Mouse (Mus musculus): ENCODE measurements around the gene Cldn7. TPM values are rescaled to one million over a fixed set of nuclear protein-coding genes. Genes with fewer than 3 reads are reported as not detected.

The Cldn7 gene
- polyA plus RNA-seq, 1 experiment from 2014 or later = 0.32 TPM

DNA sequence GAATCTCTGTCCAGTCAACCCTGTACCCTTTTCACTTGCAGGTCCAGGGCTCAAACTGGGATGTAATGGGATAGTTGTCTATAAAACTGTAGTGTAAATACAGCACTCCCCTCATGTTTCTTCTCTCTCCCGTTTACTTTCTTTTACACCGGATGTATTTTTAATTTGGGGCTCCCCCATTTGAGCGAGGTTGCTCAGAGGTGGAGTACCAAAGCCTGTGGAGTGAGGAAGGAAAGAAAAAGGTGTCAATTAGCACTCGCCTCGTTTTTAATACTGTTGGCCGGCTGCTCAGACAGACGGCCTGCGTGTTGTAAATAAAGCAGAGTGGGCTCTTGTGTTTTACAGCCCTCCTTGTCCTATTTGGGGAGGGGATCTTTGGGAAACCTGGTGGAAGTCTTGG lies 35.1 kb downstream of the Cldn7 start:
- Histone ChIP-seq H3K9me3 (ENCODE audit: control insufficient read depth, low read length) (no peaks in the 10 kb centered on the region), H3K27me3 (ENCODE audit: control insufficient read depth, insufficient read depth, low read length) (no peaks in the 10 kb centered on the region), H3K4me2 (replicated peaks) (no peak overlapping the region), H3K4me1 (replicated peaks; ENCODE audit: control insufficient read depth, insufficient read depth, low read length) (peaks cover 37% of the 10 kb centered on the region), H3K4me3 (replicated peaks; ENCODE audit: low read length) (peak overlapping the region; percentile 78; the same call in 1 of the 2 replicates), H3K36me3 (replicated peaks; ENCODE audit: control insufficient read depth, insufficient read depth) (peaks cover 26% of the 10 kb centered on the region), H3K27ac (0 out of 2 replicates have a peak overlapping the region, but pooled peaks have one; percentile 16), H3K9ac (no peak overlapping the region)
- ATAC-seq (ENCODE audit: low FRiP score) (no peak), DNase-seq (ENCODE audit: low spot score) (no peak)
- 89% methylated on average over 8 of the region's 8 CpGs for WGBS

DNA sequence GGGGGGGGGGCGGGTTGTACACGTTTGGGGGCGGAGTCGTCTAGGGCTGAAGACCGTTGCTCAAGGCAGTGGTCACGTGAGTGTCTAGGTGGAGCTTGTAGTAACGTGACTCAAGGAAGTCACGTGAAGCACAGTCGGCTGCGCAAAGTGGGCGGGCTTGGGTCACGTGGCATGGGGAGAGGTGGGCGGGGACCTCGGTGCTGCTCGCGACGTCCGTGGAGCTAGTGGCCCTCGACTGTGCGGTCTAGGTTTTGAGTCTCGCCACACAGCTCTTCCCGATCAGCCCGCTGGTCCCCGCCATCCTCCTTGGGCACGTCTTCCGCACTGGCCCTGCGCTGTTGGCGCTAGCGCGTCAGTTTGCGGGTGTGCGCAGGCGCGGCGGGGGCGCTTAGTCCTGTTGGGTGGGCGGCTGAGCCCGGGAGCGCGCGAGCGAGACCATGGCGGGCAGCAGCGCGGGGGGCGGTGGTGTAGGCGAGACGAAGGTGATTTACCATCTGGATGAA lies 35.9 kb downstream of the Cldn7 start, which contains the start of gene Dvl2:
Dvl2 (plus strand) TSS at position 200 of the 503 bp plus-strand sequence.
- H3K4me1 ChIP-seq (replicated peaks; ENCODE audit: control insufficient read depth, insufficient read depth, low read length) = peaks cover 37% of the 10 kb centered on the region
- under 1% methylated on average over 48 of the region's 48 CpGs for WGBS
- peak; percentile 58 for ATAC-seq (ENCODE audit: low FRiP score)

DNA sequence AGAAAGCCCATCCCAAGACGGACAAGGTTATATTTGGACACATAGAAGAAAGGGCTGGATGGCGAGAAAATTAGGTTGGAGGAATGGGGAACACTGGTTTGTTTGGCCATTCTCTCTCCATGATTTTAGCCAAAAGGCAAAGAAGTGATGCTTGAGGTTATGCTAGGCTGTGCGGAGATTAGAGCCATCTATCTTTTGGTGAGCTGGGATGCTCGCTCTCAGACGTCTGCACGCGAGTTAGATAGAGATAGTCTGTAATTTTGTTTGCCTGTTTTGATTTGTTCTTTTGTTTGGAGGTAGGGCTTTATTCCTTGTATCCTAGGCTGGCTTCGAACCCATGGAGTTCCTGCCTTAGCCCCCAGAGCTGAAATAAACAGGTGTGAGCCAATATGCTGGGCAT lies 36.6 kb downstream of the Cldn7 start:
- Histone ChIP-seq H3K4me2 (replicated peaks) (peak overlapping the region; percentile 84), H3K9me3 (ENCODE audit: control insufficient read depth, low read length) (no peaks in the 10 kb centered on the region), H3K4me3 (replicated peaks; ENCODE audit: low read length) (peak overlapping the region; percentile 78), H3K27me3 (ENCODE audit: control insufficient read depth, insufficient read depth, low read length) (no peaks in the 10 kb centered on the region), H3K9ac (peak overlapping the region; percentile 87), H3K4me1 (replicated peaks; ENCODE audit: control insufficient read depth, insufficient read depth, low read length) (peaks cover 37% of the 10 kb centered on the region), H3K36me3 (replicated peaks; ENCODE audit: control insufficient read depth, insufficient read depth) (peaks cover 39% of the 10 kb centered on the region), H3K27ac (peak overlapping the region; percentile 97)
- no peak for DNase-seq (ENCODE audit: low spot score)
- ATAC-seq (ENCODE audit: low FRiP score) = no peak
- WGBS = 15% methylated on average over 8 of the region's 8 CpGs

More for the DNA sequence above, 35.9 kb downstream of the Cldn7 start, which contains the start of gene Dvl2:
- Histone ChIP-seq H3K9me3 (ENCODE audit: control insufficient read depth, low read length) (no peaks in the 10 kb centered on the region), H3K4me3 (replicated peaks; ENCODE audit: low read length) (peak within 1 kb of the TSS; percentile 78), H3K36me3 (replicated peaks; ENCODE audit: control insufficient read depth, insufficient read depth) (peaks cover 32% of the 10 kb centered on the region), H3K27ac (peak within 1 kb of the TSS; percentile 97), H3K9ac (peak within 1 kb of the TSS; percentile 87), H3K27me3 (ENCODE audit: control insufficient read depth, insufficient read depth, low read length) (no peaks in the 10 kb centered on the region), H3K4me2 (replicated peaks) (peak within 1 kb of the TSS; percentile 84)
- DNase-seq (ENCODE audit: low spot score) = peak; percentile 91

DNA sequence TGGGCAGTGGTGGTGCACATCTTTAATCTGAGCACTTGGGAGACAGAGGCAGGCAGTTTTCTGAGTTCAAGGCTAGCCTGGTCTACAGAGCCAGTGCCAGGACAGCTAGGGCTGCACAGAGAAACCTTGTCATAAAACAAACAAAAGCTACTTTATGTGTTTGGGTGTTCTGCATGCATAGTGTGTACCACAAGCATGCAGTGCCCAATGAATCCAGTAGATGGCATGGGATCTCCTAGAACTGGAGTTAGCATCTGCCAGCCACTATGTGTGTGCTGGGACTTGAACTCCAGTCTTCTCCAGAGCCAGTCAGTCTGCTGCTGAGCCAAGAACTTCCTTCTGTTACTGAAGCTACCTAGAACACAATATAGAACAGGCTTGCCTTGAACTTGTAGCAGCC lies 37.3 kb downstream of the Cldn7 start:
- ATAC-seq (ENCODE audit: low FRiP score) (no peak), DNase-seq (ENCODE audit: low spot score) (no peak)
- Histone ChIP-seq H3K9ac (0 out of 2 replicates have a peak overlapping the region, but pooled peaks have one; percentile 87), H3K36me3 (replicated peaks; ENCODE audit: control insufficient read depth, insufficient read depth) (peaks cover 46% of the 10 kb centered on the region), H3K27ac (no peak overlapping the region), H3K4me3 (replicated peaks; ENCODE audit: low read length) (peak overlapping the region; percentile 78), H3K27me3 (ENCODE audit: control insufficient read depth, insufficient read depth, low read length) (no peaks in the 10 kb centered on the region), H3K4me1 (replicated peaks; ENCODE audit: control insufficient read depth, insufficient read depth, low read length) (peaks cover 37% of the 10 kb centered on the region), H3K9me3 (ENCODE audit: control insufficient read depth, low read length) (no peaks in the 10 kb centered on the region), H3K4me2 (replicated peaks) (peak overlapping the region; percentile 84)

DNA sequence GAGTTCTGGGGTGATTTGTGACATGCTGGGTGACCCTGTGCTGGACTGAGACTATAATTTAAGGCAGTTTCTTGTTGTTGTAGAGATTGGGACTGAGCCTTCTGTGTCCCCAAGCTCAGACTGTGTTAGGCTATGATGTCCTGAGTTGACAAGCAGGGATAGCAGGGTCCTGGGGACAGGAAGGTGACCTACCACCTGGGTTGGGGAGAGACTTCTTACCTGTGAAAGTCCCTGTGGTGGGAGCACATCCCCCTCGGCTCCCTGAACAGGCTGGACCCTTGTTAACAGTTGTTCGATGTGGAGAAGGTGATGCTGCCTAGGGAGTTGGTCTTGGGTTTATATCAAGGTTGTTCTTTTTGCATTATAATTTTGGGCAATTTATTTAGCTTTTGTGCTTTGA lies 37.9 kb downstream of the Cldn7 start:
- peaks cover 34% of the 10 kb centered on the region for H3K4me1 ChIP-seq (replicated peaks; ENCODE audit: control insufficient read depth, insufficient read depth, low read length)
- 96% methylated on average over 2 of the region's 2 CpGs for WGBS

DNA sequence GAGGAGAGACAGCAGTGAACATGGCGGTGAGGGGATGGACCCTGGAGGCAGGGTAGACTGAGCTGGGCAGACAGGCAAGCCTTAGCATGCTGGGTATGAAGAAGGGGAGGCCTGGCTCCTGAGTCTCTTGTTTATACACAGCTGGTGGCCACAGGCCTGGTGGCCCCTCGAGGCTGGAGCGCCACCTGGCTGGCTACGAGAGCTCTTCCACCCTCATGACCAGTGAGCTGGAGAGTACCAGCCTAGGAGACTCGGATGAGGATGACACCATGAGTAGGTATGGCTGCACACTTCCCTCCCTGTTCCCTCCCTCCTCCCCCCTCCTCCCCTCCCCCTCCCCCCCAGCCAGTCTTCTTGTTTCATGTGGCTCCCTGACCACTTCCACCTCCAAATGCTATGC lies 40.9 kb downstream of the Cldn7 start:
- no peak overlapping the region for H3K9ac ChIP-seq
- peaks cover 27% of the 10 kb centered on the region for H3K4me1 ChIP-seq (replicated peaks; ENCODE audit: control insufficient read depth, insufficient read depth, low read length)
- H3K4me3 ChIP-seq (replicated peaks; ENCODE audit: low read length) = no peak overlapping the region
- H3K27me3 ChIP-seq (ENCODE audit: control insufficient read depth, insufficient read depth, low read length) = no peaks in the 10 kb centered on the region
- peaks cover 60% of the 10 kb centered on the region for H3K36me3 ChIP-seq (replicated peaks; ENCODE audit: control insufficient read depth, insufficient read depth)
- H3K9me3 ChIP-seq (ENCODE audit: control insufficient read depth, low read length) = no peaks in the 10 kb centered on the region
- DNase-seq (ENCODE audit: low spot score) = no peak
- H3K4me2 ChIP-seq (replicated peaks) = no peak overlapping the region
- 56% methylated on average over 5 of the region's 5 CpGs for WGBS
- ATAC-seq (ENCODE audit: low FRiP score) = no peak
- H3K27ac ChIP-seq = no peak overlapping the region

More for the DNA sequence above, 37.9 kb downstream of the Cldn7 start:
- H3K4me3 ChIP-seq (replicated peaks; ENCODE audit: low read length) = peak overlapping the region; percentile 78
- ATAC-seq (ENCODE audit: low FRiP score) (no peak), DNase-seq (ENCODE audit: low spot score) (no peak)
- H3K4me2 ChIP-seq (replicated peaks) = peak overlapping the region; percentile 84
- no peaks in the 10 kb centered on the region for H3K27me3 ChIP-seq (ENCODE audit: control insufficient read depth, insufficient read depth, low read length)
- H3K36me3 ChIP-seq (replicated peaks; ENCODE audit: control insufficient read depth, insufficient read depth) = peaks cover 52% of the 10 kb centered on the region
- peak overlapping the region; percentile 45 for H3K9ac ChIP-seq
- no peak overlapping the region for H3K27ac ChIP-seq
- H3K9me3 ChIP-seq (ENCODE audit: control insufficient read depth, low read length) = no peaks in the 10 kb centered on the region

DNA sequence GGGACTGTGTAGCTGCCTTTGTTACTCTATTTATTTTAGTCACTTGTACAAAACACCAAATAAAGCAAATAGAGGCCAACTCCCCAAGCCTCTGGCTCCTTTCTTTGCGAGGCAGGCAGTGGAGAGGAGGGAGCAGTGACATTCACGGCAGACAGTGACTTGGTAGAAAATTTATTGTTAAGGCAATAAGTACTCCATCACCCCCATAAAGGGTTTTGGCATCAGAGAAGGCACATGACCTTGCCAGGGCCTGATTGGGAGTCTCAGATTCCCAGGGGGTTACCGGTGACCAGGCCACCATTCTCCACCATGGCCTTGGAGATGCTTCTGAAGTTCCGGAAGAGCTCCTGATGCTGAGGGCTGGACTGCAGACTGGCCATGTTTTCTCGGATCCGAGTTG lies 45.5 kb downstream of the Cldn7 start:
- Histone ChIP-seq H3K27ac (no peak overlapping the region), H3K9me3 (ENCODE audit: control insufficient read depth, low read length) (no peaks in the 10 kb centered on the region), H3K36me3 (replicated peaks; ENCODE audit: control insufficient read depth, insufficient read depth) (peaks cover 90% of the 10 kb centered on the region), H3K9ac (no peak overlapping the region), H3K4me1 (replicated peaks; ENCODE audit: control insufficient read depth, insufficient read depth, low read length) (peaks cover 8% of the 10 kb centered on the region), H3K27me3 (ENCODE audit: control insufficient read depth, insufficient read depth, low read length) (no peaks in the 10 kb centered on the region), H3K4me2 (replicated peaks) (no peak overlapping the region), H3K4me3 (replicated peaks; ENCODE audit: low read length) (no peak overlapping the region)
- no peak for ATAC-seq (ENCODE audit: low FRiP score)
- no peak for DNase-seq (ENCODE audit: low spot score)
- WGBS = 90% methylated on average over 6 of the region's 6 CpGs

DNA sequence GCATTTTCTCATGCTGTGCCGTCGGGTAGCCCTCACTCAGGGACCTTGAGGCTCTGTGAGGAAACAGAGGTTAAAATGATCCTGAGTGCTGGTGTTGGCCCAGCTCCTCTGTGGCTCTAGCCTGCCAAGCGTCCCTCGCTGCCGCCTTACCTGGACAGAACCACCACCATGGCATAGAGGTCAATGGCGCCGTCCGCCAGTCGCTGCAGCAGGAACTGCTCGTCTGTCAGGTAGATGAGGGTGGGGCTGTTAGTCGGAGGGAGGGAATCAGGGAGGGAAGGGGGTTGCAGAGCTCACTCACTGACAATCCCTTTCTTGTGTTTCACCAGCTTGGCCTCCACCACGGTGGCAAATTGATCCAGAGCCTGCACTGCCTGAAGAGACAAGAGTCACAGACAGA lies 46.0 kb downstream of the Cldn7 start:
- Histone ChIP-seq H3K4me2 (replicated peaks) (no peak overlapping the region), H3K27ac (no peak overlapping the region), H3K9ac (no peak overlapping the region), H3K27me3 (ENCODE audit: control insufficient read depth, insufficient read depth, low read length) (no peaks in the 10 kb centered on the region), H3K9me3 (ENCODE audit: control insufficient read depth, low read length) (no peaks in the 10 kb centered on the region), H3K4me1 (replicated peaks; ENCODE audit: control insufficient read depth, insufficient read depth, low read length) (peaks cover 10% of the 10 kb centered on the region), H3K36me3 (replicated peaks; ENCODE audit: control insufficient read depth, insufficient read depth) (peaks cover 84% of the 10 kb centered on the region), H3K4me3 (replicated peaks; ENCODE audit: low read length) (no peak overlapping the region)
- ATAC-seq (ENCODE audit: low FRiP score) (no peak), DNase-seq (ENCODE audit: low spot score) (no peak)
- WGBS = 89% methylated on average over 12 of the region's 12 CpGs

DNA sequence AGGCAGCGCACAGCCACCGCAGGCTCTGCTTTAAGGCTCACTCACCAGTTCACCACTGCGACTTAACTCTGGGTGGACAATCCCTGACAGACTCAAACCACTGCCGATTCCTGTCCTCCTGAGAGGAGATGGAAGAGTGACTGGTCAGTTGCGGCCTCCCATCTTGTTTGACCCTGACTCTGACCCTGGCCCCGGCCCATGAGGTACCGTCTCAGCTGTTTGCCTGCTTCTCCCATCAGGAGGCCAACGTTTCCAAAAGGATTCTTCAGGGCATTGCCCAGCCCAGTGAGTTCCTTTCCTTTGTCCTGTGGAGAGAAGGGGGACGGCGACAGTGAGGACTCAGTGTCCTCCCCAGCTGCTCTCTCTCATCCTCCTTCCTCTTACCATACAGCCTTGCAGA lies 46.4 kb downstream of the Cldn7 start:
- 77% methylated on average over 10 of the region's 10 CpGs for WGBS
- ATAC-seq (ENCODE audit: low FRiP score) (no peak), DNase-seq (ENCODE audit: low spot score) (no peak)
- Histone ChIP-seq H3K9ac (no peak overlapping the region), H3K4me2 (replicated peaks) (no peak overlapping the region), H3K4me1 (replicated peaks; ENCODE audit: control insufficient read depth, insufficient read depth, low read length) (peaks cover 12% of the 10 kb centered on the region), H3K27ac (no peak overlapping the region), H3K36me3 (replicated peaks; ENCODE audit: control insufficient read depth, insufficient read depth) (peaks cover 80% of the 10 kb centered on the region), H3K4me3 (replicated peaks; ENCODE audit: low read length) (no peak overlapping the region), H3K9me3 (ENCODE audit: control insufficient read depth, low read length) (no peaks in the 10 kb centered on the region), H3K27me3 (ENCODE audit: control insufficient read depth, insufficient read depth, low read length) (no peaks in the 10 kb centered on the region)

DNA sequence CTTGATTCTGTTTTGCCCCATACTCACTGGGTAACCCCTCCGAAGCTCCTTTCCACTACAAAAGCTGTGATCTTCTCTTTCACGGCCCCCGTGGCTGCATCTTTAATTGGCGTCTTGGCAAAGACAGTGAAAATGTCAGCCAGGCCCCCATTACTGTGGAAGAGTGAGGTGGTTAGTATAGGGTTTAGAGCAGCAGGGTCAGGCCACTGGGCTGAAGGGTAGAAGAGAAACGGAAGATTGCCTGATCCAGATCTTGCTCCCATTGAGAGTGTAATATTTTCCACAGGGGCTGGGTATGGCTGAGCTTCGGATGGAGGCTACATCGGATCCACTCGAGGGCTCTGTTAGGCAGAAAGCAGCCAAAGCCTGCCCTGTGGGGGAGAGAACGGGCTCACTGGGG lies 48.4 kb downstream of the Cldn7 start:
- WGBS = 88% methylated on average over 9 of the region's 9 CpGs
- Histone ChIP-seq H3K27ac (no peak overlapping the region), H3K9ac (no peak overlapping the region), H3K9me3 (ENCODE audit: control insufficient read depth, low read length) (no peaks in the 10 kb centered on the region), H3K4me1 (replicated peaks; ENCODE audit: control insufficient read depth, insufficient read depth, low read length) (peaks cover 20% of the 10 kb centered on the region), H3K27me3 (ENCODE audit: control insufficient read depth, insufficient read depth, low read length) (no peaks in the 10 kb centered on the region), H3K4me3 (replicated peaks; ENCODE audit: low read length) (no peak overlapping the region), H3K36me3 (replicated peaks; ENCODE audit: control insufficient read depth, insufficient read depth) (peaks cover 61% of the 10 kb centered on the region), H3K4me2 (replicated peaks) (no peak overlapping the region)
- no peak for DNase-seq (ENCODE audit: low spot score)
- no peak for ATAC-seq (ENCODE audit: low FRiP score)

Data from hindbrain, embryonic 14.5 days (tissue).